Mouse (Mus musculus): ENCODE measurements at regions not wholly inside any gene's neighbourhood (a gene's known extent, or its start where the extent isn't known, plus 50 kb on each side); places are given as distances from the start of the nearest gene placed in this dataset.

DNA sequence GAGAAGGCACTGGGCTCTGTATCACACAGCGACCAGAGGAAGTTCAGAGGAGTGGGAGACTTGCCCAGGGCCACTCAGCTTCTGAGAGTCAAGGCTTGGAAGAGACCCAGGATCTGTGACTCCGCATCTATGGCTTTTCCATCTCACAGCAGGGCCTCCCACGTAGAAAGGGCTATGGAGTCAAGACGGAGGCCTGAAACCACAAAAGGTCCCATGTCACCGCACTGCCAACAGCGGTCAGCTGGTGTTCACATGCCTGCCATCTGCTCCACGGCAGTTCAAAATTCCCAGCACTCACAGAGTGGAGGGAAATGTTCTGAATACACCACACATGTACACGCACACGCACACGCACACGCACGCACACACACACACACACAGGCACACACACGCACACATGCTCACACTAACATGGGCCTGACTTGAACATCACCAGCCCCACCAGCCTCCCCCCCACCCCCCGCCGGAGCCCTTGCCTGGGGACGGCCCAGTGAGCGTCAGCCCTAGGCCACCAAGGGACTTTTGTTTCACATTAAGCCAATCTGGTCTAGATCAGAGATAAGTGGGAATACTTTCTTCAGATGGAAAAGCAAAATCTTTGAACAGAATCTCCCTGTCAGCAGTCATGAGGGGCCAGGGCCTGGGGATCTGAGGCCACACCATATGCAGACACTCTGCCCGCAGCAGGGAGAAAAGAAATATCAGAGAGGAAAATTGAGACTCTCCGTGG lies 212.6 kb downstream of the 3110018I06Rik start:
- H3K4me2 ChIP-seq (ENCODE audit: low read depth) = no peak overlapping the region
- no peak overlapping the region for H3K4me3 ChIP-seq
- no peaks in the 10 kb centered on the region for H3K36me3 ChIP-seq (ENCODE audit: control insufficient read depth, insufficient read depth)
- H3K27me3 ChIP-seq (ENCODE audit: control insufficient read depth, insufficient read depth, insufficient read length) = no peaks in the 10 kb centered on the region
- no peak overlapping the region for H3ac ChIP-seq (ENCODE audit: control insufficient read depth, insufficient read length)
- H3K79me2 ChIP-seq (ENCODE audit: control insufficient read depth, insufficient read depth) = no peaks in the 10 kb centered on the region
- peak; percentile 5 for TF ChIP-seq TCF12 (IDR thresholded peaks at IDR 0.05; ENCODE audit: insufficient read depth, poor library complexity, severe bottlenecking)
- TF ChIP-seq MYOD1 (IDR thresholded peaks at IDR 0.05; ENCODE audit: control insufficient read depth in 1 of 3, insufficient read length in 2 of 3, low read depth in 2 of 3) = peak in 1 of 3 experiments; percentile 34
- TF ChIP-seq SRF (IDR thresholded peaks at IDR 0.05; ENCODE audit: control insufficient read depth, insufficient read length, low read depth) = no peak
- peak in 1 of 3 experiments; percentile 69 for TF ChIP-seq MYOG (IDR thresholded peaks at IDR 0.05; ENCODE audit: control insufficient read depth in 1 of 3, insufficient read depth in 1 of 3, insufficient read length in 2 of 3, low read depth in 2 of 3)
- no peak for TF ChIP-seq POLR2A (IDR thresholded peaks at IDR 0.05; ENCODE audit: insufficient read length, low read depth)

DNA sequence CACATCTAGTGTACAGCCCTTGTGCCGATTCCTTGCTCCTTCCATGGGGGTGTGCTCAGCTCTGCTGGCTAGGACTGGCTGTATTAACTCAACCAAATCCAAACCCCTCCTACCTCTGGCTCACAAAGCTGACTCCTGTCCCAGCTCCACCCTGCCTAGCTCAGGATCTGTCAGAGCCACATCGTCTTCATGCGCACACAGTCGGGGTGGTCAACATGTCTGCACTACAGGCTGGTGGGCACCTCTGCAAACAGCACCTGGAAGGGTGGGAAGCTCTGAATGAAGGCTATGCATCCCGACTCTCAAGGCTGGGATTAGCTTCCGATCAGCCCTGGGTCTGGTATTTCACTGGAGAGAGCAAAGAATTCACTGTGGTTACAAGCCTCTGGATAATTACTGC lies 220.4 kb downstream of the 3110018I06Rik start:
- TF ChIP-seq MAX (IDR thresholded peaks at IDR 0.05; ENCODE audit: low read depth) = no peak
- TF ChIP-seq POLR2A (IDR thresholded peaks at IDR 0.05; ENCODE audit: insufficient read length, low read depth) = peak; percentile 65
- no peak for TF ChIP-seq CEBPB (IDR thresholded peaks at IDR 0.05; ENCODE audit: insufficient read depth, poor library complexity, severe bottlenecking)
- TF ChIP-seq POLR2AphosphoS2 (IDR thresholded peaks at IDR 0.05; ENCODE audit: insufficient read length, low read depth) = peak; percentile 53
- H3K4me2 ChIP-seq (ENCODE audit: low read depth) = peak overlapping the region; percentile 66
- H3K27me3 ChIP-seq (ENCODE audit: control insufficient read depth, insufficient read depth, insufficient read length) = no peaks in the 10 kb centered on the region
- no peaks in the 10 kb centered on the region for H3K79me2 ChIP-seq (ENCODE audit: control insufficient read depth, insufficient read depth)
- H3K36me3 ChIP-seq (ENCODE audit: control insufficient read depth, insufficient read depth) = no peaks in the 10 kb centered on the region
- peak overlapping the region; percentile 22 for H3K4me3 ChIP-seq
- no peak overlapping the region for H3ac ChIP-seq (ENCODE audit: control insufficient read depth, insufficient read length)

DNA sequence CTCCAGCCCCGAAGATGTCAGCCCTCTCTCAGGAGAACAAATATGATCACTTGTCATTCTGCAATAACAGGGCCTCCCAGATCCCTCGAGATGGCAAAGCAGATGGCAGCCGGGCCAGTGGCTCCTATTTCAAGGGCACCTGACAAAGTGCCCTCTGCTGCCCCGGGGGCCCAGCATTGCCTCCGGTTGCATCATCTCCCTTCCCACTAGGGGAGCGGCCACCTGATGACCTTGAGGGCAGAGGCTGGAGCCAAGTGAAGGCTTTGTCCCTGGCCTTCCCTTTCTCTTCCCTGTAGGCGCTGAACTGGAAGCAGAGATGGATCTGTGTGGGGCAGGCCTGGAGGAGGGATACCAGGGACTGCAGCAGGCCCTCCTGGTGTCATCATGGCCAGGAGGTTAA lies 222.6 kb downstream of the 3110018I06Rik start:
- H3K27me3 ChIP-seq (ENCODE audit: control insufficient read depth, insufficient read depth, insufficient read length) = no peaks in the 10 kb centered on the region
- TF ChIP-seq MAX (IDR thresholded peaks at IDR 0.05; ENCODE audit: low read depth) (no peak), POLR2A (IDR thresholded peaks at IDR 0.05; ENCODE audit: insufficient read length, low read depth) (peak; percentile 37), REST (IDR thresholded peaks at IDR 0.05; ENCODE audit: insufficient read depth, insufficient read length) (no peak), E2F4 (IDR thresholded peaks at IDR 0.05; ENCODE audit: insufficient read depth) (no peak), MYOD1 (IDR thresholded peaks at IDR 0.05; ENCODE audit: control insufficient read depth in 1 of 3, insufficient read length in 2 of 3, low read depth in 2 of 3) (peak in 1 of 3 experiments; percentile 39), POLR2AphosphoS2 (IDR thresholded peaks at IDR 0.05; ENCODE audit: insufficient read length, low read depth) (peak; percentile 36), TCF3 (IDR thresholded peaks at IDR 0.05; ENCODE audit: insufficient read length, low read depth) (no peak), CEBPB (IDR thresholded peaks at IDR 0.05; ENCODE audit: insufficient read depth, poor library complexity, severe bottlenecking) (peak; percentile 96), TCF12 (IDR thresholded peaks at IDR 0.05; ENCODE audit: insufficient read depth, poor library complexity, severe bottlenecking) (no peak), SRF (IDR thresholded peaks at IDR 0.05; ENCODE audit: control insufficient read depth, insufficient read length, low read depth) (no peak), MYOG (IDR thresholded peaks at IDR 0.05; ENCODE audit: control insufficient read depth in 1 of 3, insufficient read depth in 1 of 3, insufficient read length in 2 of 3, low read depth in 2 of 3) (peak in 1 of 3 experiments; percentile 73), USF1 (IDR thresholded peaks at IDR 0.05; ENCODE audit: low read depth) (no peak)
- no peaks in the 10 kb centered on the region for H3K79me2 ChIP-seq (ENCODE audit: control insufficient read depth, insufficient read depth)
- H3K4me2 ChIP-seq (ENCODE audit: low read depth) = peak overlapping the region; percentile 66
- H3K4me3 ChIP-seq = peak overlapping the region; percentile 22
- H3K36me3 ChIP-seq (ENCODE audit: control insufficient read depth, insufficient read depth) = no peaks in the 10 kb centered on the region
- no peak overlapping the region for H3ac ChIP-seq (ENCODE audit: control insufficient read depth, insufficient read length)

DNA sequence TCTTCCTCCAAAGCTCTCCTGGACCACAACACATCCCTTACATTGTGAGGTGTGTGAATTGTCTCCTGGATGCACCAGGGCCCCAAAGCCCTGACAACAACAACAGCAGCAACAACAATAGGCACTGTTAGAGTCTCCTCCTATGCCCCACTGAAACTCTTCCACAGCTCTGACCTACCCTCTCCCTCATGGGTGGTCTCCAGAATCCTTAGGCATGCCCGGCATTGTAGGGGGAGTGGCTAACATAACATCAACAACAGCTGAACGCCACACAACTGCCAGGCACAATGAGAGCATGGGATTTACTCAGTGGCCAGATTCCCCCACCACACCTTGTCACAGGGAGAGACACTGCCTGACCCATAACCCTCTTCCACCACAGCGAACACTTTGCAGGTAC lies 223.2 kb downstream of the 3110018I06Rik start:
- H3K27me3 ChIP-seq (ENCODE audit: control insufficient read depth, insufficient read depth, insufficient read length) = no peaks in the 10 kb centered on the region
- peak overlapping the region; percentile 22 for H3K4me3 ChIP-seq
- TF ChIP-seq MYOG (IDR thresholded peaks at IDR 0.05; ENCODE audit: control insufficient read depth in 1 of 3, insufficient read depth in 1 of 3, insufficient read length in 2 of 3, low read depth in 2 of 3) (peak in 1 of 3 experiments; percentile 35), E2F4 (IDR thresholded peaks at IDR 0.05; ENCODE audit: insufficient read depth) (no peak), MAX (IDR thresholded peaks at IDR 0.05; ENCODE audit: low read depth) (no peak)
- H3K79me2 ChIP-seq (ENCODE audit: control insufficient read depth, insufficient read depth) = no peaks in the 10 kb centered on the region
- H3K4me2 ChIP-seq (ENCODE audit: low read depth) = no peak overlapping the region
- H3K36me3 ChIP-seq (ENCODE audit: control insufficient read depth, insufficient read depth) = no peaks in the 10 kb centered on the region
- H3ac ChIP-seq (ENCODE audit: control insufficient read depth, insufficient read length) = no peak overlapping the region

DNA sequence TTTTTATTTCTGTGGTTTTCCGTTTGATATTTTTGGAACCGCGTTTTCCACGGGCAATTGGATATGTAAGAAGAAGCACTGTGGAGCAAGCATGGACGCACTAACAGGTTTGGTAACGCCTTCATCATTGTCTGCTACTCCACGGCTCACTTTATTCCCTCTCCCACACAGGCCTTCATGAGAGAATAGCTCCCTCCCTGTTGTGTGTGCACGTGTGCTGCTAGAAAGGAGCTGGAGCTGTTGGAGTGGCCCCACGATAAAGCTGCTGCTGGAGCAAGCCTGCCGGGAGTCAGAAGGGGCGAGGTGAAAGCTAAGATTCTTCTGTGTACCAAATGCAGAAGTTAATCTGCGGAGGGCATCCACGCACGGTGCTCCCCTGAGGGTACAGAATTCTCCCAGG lies 224.8 kb downstream of the 3110018I06Rik start:
- TF ChIP-seq E2F4 (IDR thresholded peaks at IDR 0.05; ENCODE audit: insufficient read depth) = no peak
- no peaks in the 10 kb centered on the region for H3K36me3 ChIP-seq (ENCODE audit: control insufficient read depth, insufficient read depth)
- H3ac ChIP-seq (ENCODE audit: control insufficient read depth, insufficient read length) = no peak overlapping the region
- no peaks in the 10 kb centered on the region for H3K27me3 ChIP-seq (ENCODE audit: control insufficient read depth, insufficient read depth, insufficient read length)
- H3K4me2 ChIP-seq (ENCODE audit: low read depth) = no peak overlapping the region
- no peaks in the 10 kb centered on the region for H3K79me2 ChIP-seq (ENCODE audit: control insufficient read depth, insufficient read depth)
- H3K4me3 ChIP-seq = no peak overlapping the region
